Mouse (Mus musculus) lung, adult 2 months (tissue): ENCODE results near the gene 1810046K07Rik.

Experiments
- CTCF ChIP-seq: fragments of 200-500 bp; IDR thresholded peaks from 2 replicates; pipeline ENCODE4 v1.5.1; 2011; ENCODE audit warnings: mild to moderate bottlenecking, low read length, control low read depth; ENCODE audit not compliant: insufficient read depth
- POLR2A ChIP-seq: fragments of 200-500 bp; IDR thresholded peaks from 2 replicates; pipeline ENCODE4 v1.6.1; 2011; ENCODE audit warnings: low read depth, mild to moderate bottlenecking, control low read depth, low read length, borderline replicate concordance; ENCODE audit errors: extremely low read depth

- TF ChIP-seq POLR2A (peak; percentile 43; the same call in 1 of the 2 replicates), CTCF (no peak)
Measured at GRCm38 (mm10) chr9:51274678-51275077, 54.0 kb downstream of the 1810046K07Rik start.
